Mouse (Mus musculus): Measurements from ENCODE around the gene Pask. TPM values are rescaled to one million over a fixed set of nuclear protein-coding genes. Genes with fewer than 3 reads are reported as not detected.

The Pask gene
- total RNA-seq, 2 experiments from 2014 or later: 5.7 to 6.9 TPM

GRCm38 (mm10) chr1:93277041-93277440, 66.2 kb downstream of the Pask start:
- no peak for DNase-seq

GRCm38 (mm10) chr1:93275561-93275960, 67.7 kb downstream of the Pask start:
- DNase-seq: no peak

GRCm38 (mm10) chr1:93272409-93272821, 70.9 kb downstream of the Pask start:
- no peak for DNase-seq

- no peak for DNase-seq
Measured at GRCm38 (mm10) chr1:93271751-93272150, 71.5 kb downstream of the Pask start.

- DNase-seq: no peak
Measured at GRCm38 (mm10) chr1:93270516-93271240, 72.6 kb downstream of the Pask start.

- no peak for DNase-seq
Measured at GRCm38 (mm10) chr1:93268246-93268645, 75.0 kb downstream of the Pask start.

GRCm38 (mm10) chr1:93267207-93267606, 76.1 kb downstream of the Pask start:
- DNase-seq: no peak

Small RNA genes within 50 kb of the gene (microRNA-seq; reads per million reads assigned to microRNA genes)
- gene Mir6345 (0 reads per million in 2 experiments), gene Mir6901 (0 to 0.21 reads per million in 2 experiments), gene Mir6902 (0 reads per million in 2 experiments)

Other genes starting within 250 kb of the Pask start
- gene Kif1a, start 241.5 kb downstream of the Pask start, total RNA-seq (2021): 100 to 1,000 TPM; 607 to 610 TPM
- gene Agxt, start 208.2 kb downstream of the Pask start, total RNA-seq (2021): not detected
- gene 2310007B03Rik, start 182.5 kb downstream of the Pask start, total RNA-seq (2021): not detected
- gene Crocc2, start 174.8 kb downstream of the Pask start, total RNA-seq (2021): under 1 TPM; 0.15 to 0.25 TPM
- 1 to 10 TPM; 4.6 to 8.3 TPM for gene Sned1, start 107.6 kb downstream of the Pask start, total RNA-seq (2021)
- 10 to 100 TPM; 22.2 TPM for gene Mterf4, start 37.6 kb downstream of the Pask start, total RNA-seq (2021)
- 10 to 100 TPM; 66.3 to 85.6 TPM for gene Ppp1r7, start 628 bp downstream of the Pask start, total RNA-seq (2021)
- gene Ano7, start 30.4 kb upstream of the Pask start, total RNA-seq (2021): under 1 TPM; 0.17 to 0.35 TPM
- 100 to 1,000 TPM; 148 to 152 TPM for gene Hdlbp, start 135.3 kb upstream of the Pask start, total RNA-seq (2021)
- 10 to 100 TPM; 11.9 to 13.0 TPM for gene Farp2, start 168.6 kb upstream of the Pask start, total RNA-seq (2021)